Mouse (Mus musculus) neural tube, embryonic 15.5 days (tissue): ENCODE results near the gene Gm39566. TPM values are rescaled to one million over a fixed set of nuclear protein-coding genes. Genes with fewer than 3 reads are reported as not detected.

ENCODE experiments used
- ATAC-seq: fragments of 200-750 bp; cut with Nextera tagmentation; 2 replicates; pipeline ENCODE4 v1.8.0; 2017; ENCODE audit warnings: mild to moderate bottlenecking, moderate TSS enrichment, moderate library complexity; ENCODE audit not compliant: low FRiP score
- H3K27ac ChIP-seq: fragments of 300-500 bp; sonication (generic); replicated peaks from 2 replicates; pipeline ENCODE4 v1.5.1; 2015; ENCODE audit warnings: mild to moderate bottlenecking, inconsistent platforms
- H3K27me3 ChIP-seq: fragments of 300-500 bp; sonication (generic); replicated peaks from 2 replicates; pipeline ENCODE4 v1.6.1; 2015; ENCODE audit warnings: inconsistent platforms
- H3K36me3 ChIP-seq: fragments of 300-500 bp; sonication (generic); 2 replicates; pipeline ENCODE4 v1.6.1; 2015; ENCODE audit warnings: inconsistent platforms
- H3K4me1 ChIP-seq: fragments of 300-500 bp; sonication (generic); 2 replicates; pipeline ENCODE4 v1.6.1; 2015; ENCODE audit warnings: inconsistent platforms
- H3K4me2 ChIP-seq: fragments of 300-500 bp; sonication (generic); 2 replicates; pipeline ENCODE4 v1.6.1; 2015; ENCODE audit warnings: inconsistent platforms, mild to moderate bottlenecking, moderate library complexity
- H3K4me3 ChIP-seq: fragments of 300-500 bp; sonication (generic); replicated peaks from 2 replicates; pipeline ENCODE4 v1.5.1; 2015; ENCODE audit warnings: mild to moderate bottlenecking, inconsistent platforms
- H3K9ac ChIP-seq: fragments of 300-500 bp; sonication (generic); replicated peaks from 2 replicates; pipeline ENCODE4 v1.6.1; 2015; ENCODE audit warnings: mild to moderate bottlenecking, inconsistent platforms
- H3K9me3 ChIP-seq: fragments of 300-500 bp; sonication (generic); replicated peaks from 2 replicates; pipeline ENCODE4 v1.6.1; 2016; ENCODE audit warnings: inconsistent platforms
- WGBS: fragments of 180-500 bp; shearing (Covaris S2); methylation state at CpG from one replicate; pipeline ENCODE4 v1.1.7; 2015; ENCODE audit warnings: mixed read lengths; 5-methylcytosine and 5-hydroxymethylcytosine counted together
- polyA plus RNA-seq: library from polyadenylated mRNA; unstranded; fragments of >200 nt; fragmentation: Nextera tagmentation; extraction: Ambion mirVana; gene quantifications from 2 replicates; pipeline ENCODE4 v1.2.1, GENCODE M21; 2015

Gene Gm39566
- polyA plus RNA-seq, 1 experiment from 2014 or later, result not detected

DNA sequence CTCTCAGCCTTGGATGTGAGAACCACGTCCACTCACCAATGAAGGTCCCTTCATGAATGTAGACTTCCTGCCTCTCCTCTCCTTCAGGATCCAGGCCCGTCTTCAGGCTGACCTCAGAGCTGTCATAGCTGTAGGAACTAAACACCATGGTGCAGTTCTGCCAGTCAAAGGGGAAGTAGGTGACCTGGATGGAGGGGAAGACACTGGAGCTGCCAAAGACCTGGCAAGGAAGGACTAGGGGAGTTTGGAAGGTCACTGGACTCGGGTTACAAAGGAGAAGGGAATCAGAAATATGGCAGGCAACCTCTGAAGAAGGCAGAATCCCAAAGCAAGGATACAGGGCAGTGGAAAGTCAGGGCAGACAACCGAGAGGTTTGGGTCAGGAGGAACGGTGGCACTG is 21.7 kb downstream of the Gm39566 start:
- peaks cover 30% of the 10 kb centered on the region for H3K27me3 ChIP-seq

DNA sequence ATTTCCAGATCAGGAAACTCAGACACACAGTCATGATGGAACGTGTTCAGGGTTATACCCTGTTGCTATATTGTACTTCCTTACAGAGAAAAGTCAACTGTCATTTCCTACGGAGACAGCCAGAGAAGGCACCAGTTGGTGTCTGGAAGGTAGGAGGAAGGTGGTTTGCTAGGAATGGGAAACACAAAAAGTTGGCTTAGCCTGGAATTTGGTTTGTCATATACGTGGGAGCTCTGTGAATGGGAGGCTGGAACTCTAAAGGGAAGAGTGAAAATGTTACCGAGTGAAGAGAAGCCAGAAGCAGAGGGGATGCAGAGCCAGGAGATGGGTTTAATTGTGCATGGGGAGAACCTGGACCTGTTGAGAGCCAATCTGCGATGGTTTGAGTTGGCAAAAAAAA is 23.7 kb downstream of the Gm39566 start:
- Histone ChIP-seq H3K4me2 (no peak overlapping the region), H3K36me3 (no peaks in the 10 kb centered on the region), H3K4me3 (no peak overlapping the region), H3K27ac (no peak overlapping the region), H3K9me3 (no peaks in the 10 kb centered on the region), H3K27me3 (peaks cover 17% of the 10 kb centered on the region), H3K9ac (no peak overlapping the region), H3K4me1 (peaks cover 12% of the 10 kb centered on the region)
- no peak for ATAC-seq
- WGBS, result 77% methylated on average over 5 of the region's 5 CpGs

More for the DNA sequence above, 21.7 kb downstream of the Gm39566 start:
- ATAC-seq, result no peak
- no peaks in the 10 kb centered on the region for H3K36me3 ChIP-seq
- 67% methylated on average over 5 of the region's 5 CpGs for WGBS
- no peaks in the 10 kb centered on the region for H3K9me3 ChIP-seq
- no peak overlapping the region for H3K27ac ChIP-seq
- no peak overlapping the region for H3K9ac ChIP-seq
- H3K4me3 ChIP-seq, result no peak overlapping the region
- no peak overlapping the region for H3K4me2 ChIP-seq
- H3K4me1 ChIP-seq, result peaks cover 12% of the 10 kb centered on the region

- Histone ChIP-seq H3K4me1 (no peaks in the 10 kb centered on the region), H3K27ac (no peak overlapping the region), H3K4me2 (no peak overlapping the region), H3K9ac (no peak overlapping the region), H3K4me3 (no peak overlapping the region), H3K9me3 (no peaks in the 10 kb centered on the region), H3K27me3 (peaks cover 8% of the 10 kb centered on the region), H3K36me3 (no peaks in the 10 kb centered on the region)
- no peak for ATAC-seq
- WGBS, result 75% methylated on average over 5 of the region's 5 CpGs
Measured at GRCm38 (mm10) chr11:69789431-69789830, 25.7 kb downstream of the Gm39566 start.

DNA sequence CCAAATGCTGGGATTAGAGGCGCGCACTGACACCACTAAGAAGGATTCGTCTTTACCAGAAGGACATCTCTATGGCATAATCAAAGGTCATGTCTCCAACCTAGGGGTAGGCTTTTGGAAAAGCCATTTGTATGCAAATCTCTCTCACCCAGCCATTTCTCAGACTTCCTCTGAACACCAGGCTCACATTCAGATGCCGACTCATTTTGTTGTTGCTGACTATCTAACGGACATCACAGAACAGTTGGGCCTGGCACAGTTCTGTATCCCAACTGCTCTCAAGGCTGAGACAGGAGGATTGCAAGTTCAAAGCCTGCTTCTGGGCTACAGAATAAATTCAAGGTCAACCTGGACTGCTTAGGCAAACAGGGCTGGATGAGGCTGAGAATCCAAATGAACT is 27.8 kb downstream of the Gm39566 start:
- Histone ChIP-seq H3K4me3 (no peak overlapping the region), H3K9me3 (no peaks in the 10 kb centered on the region), H3K4me1 (no peaks in the 10 kb centered on the region), H3K27me3 (no peaks in the 10 kb centered on the region), H3K27ac (no peak overlapping the region), H3K36me3 (no peaks in the 10 kb centered on the region), H3K4me2 (no peak overlapping the region), H3K9ac (no peak overlapping the region)
- no peak for ATAC-seq
- WGBS, result 90% methylated on average over 5 of the region's 5 CpGs

DNA sequence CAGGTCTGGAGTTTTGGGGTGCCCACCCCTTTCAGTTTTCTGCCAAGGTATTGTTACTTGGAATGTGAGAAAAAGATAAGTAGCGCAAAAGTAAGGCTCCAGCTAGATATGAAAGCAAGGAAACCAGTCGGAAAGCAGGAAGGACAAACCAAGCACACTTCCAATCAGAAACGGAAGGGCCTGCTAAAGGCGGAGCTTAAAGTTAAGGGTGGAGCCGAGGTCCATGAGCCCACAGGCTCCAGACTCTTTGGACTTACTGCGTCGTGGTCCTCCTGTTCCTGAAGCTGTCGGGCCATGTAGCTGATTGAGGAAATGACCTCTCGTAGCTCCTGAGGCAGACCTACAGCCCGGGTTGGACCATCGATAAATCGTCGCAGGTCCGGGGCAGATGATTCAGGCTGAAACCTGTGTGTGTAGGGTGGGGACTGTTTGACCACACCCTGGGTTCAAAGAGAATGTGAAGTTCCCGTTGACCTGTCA is 30.3 kb downstream of the Gm39566 start:
- H3K27ac ChIP-seq, result no peak overlapping the region
- H3K9me3 ChIP-seq, result no peaks in the 10 kb centered on the region
- ATAC-seq, result no peak
- H3K4me1 ChIP-seq, result no peaks in the 10 kb centered on the region
- H3K27me3 ChIP-seq, result no peaks in the 10 kb centered on the region
- H3K9ac ChIP-seq, result no peak overlapping the region
- no peaks in the 10 kb centered on the region for H3K36me3 ChIP-seq
- WGBS, result 47% methylated on average over 15 of the region's 15 CpGs
- H3K4me3 ChIP-seq, result no peak overlapping the region
- peak overlapping the region; percentile 3 for H3K4me2 ChIP-seq

- H3K4me3 ChIP-seq, result no peak overlapping the region
- no peak for ATAC-seq
Measured at GRCm38 (mm10) chr11:69781828-69782227, 33.3 kb downstream of the Gm39566 start.

DNA sequence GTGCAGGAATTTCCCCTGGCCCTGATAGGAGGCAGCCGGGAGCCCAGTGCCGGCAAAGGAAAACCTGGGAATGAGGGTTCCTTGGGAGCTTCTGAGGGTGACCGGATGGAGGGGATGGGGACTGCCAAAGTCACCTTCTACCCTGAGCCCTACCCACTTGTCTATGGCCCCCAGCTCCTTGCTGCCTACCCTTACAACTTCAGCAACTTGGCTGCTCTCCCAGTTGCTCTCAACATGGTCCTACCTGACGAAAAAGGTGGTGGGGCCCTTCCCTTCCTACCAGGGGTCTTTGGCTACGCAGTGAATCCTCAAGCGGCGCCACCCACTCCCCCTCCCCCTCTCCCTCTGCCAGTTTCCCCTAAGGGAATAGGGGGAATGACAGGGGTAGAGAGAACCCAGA is 36.1 kb downstream of the Gm39566 start:
- Histone ChIP-seq H3K9ac (no peak overlapping the region), H3K36me3 (peaks cover 33% of the 10 kb centered on the region), H3K4me2 (no peak overlapping the region), H3K27me3 (no peaks in the 10 kb centered on the region; the same call in 1 of the 2 replicates), H3K9me3 (no peaks in the 10 kb centered on the region), H3K4me1 (no peaks in the 10 kb centered on the region), H3K27ac (no peak overlapping the region), H3K4me3 (no peak overlapping the region)
- 54% methylated on average over 7 of the region's 7 CpGs for WGBS
- ATAC-seq, result no peak

More at GRCm38 (mm10) chr11:69781828-69782227, 33.3 kb downstream of the Gm39566 start:
- Histone ChIP-seq H3K4me1 (no peaks in the 10 kb centered on the region), H3K27ac (no peak overlapping the region), H3K9ac (no peak overlapping the region), H3K27me3 (no peaks in the 10 kb centered on the region; the same call in 1 of the 2 replicates), H3K9me3 (no peaks in the 10 kb centered on the region), H3K36me3 (peaks cover 15% of the 10 kb centered on the region), H3K4me2 (no peak overlapping the region)
- WGBS, result 31% methylated on average over 4 of the region's 4 CpGs

DNA sequence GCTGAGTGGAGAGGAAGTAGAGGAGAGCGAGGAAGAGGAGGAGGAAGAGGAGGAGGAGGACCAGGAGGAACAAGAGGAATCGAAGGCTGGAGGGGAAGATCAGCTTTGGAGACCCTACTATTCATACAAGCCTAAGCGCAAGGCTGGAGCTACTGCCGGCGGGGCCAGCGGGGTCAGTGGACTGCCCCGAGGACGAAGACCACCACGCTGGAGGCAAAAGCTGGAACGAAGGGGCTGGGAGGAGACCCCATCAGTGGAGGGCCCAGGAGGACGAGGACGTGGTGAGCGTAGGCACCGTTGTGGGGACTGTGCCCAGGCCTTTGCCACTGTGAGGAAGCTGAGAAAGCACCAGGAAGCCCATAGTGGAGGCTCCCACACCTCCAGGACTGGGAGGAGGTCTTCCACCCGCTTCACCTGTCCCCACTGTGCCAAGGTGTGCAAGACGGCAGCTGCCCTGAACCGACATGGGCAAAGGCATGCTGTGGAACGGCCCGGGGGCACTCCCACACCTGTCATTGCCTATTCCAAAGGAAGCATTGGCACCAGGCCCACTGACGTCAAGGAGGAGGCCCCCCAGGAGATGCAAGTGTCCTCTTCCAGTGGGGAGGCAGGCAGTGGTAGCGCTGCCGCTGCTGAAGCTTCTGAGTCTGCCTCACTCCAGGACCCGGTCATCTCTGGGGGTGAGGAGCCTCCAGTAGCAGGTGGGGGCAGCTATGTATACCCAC is 36.7 kb downstream of the Gm39566 start:
- Histone ChIP-seq H3K9ac (no peak overlapping the region), H3K27ac (no peak overlapping the region), H3K27me3 (no peaks in the 10 kb centered on the region; the same call in 1 of the 2 replicates), H3K9me3 (no peaks in the 10 kb centered on the region), H3K4me1 (no peaks in the 10 kb centered on the region), H3K4me3 (no peak overlapping the region), H3K36me3 (peaks cover 33% of the 10 kb centered on the region), H3K4me2 (no peak overlapping the region)
- WGBS, result 78% methylated on average over 23 of the region's 23 CpGs
- ATAC-seq, result no peak

- H3K9me3 ChIP-seq, result no peaks in the 10 kb centered on the region
Measured at GRCm38 (mm10) chr11:69777504-69778257, 37.4 kb downstream of the Gm39566 start.

DNA sequence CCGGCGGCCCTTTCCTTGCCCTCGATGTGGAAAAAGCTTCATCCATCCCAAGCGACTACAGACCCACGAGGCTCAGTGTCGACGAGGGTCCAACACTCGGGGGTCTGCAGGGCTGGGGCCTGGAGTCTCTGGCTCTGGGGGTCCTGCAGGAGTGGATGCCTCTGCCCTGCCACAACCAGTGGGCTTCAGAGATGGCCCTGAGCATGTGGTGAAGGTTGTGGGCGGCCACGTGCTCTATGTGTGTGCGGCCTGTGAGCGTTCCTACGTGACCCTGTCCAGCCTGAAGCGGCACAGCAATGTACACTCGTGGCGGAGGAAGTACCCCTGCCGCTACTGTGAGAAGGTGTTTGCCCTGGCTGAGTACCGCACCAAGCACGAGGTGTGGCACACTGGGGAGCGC is 38.6 kb downstream of the Gm39566 start:
- H3K4me3 ChIP-seq, result no peak overlapping the region
- no peaks in the 10 kb centered on the region for H3K9me3 ChIP-seq
- ATAC-seq, result no peak
- H3K4me1 ChIP-seq, result no peaks in the 10 kb centered on the region
- no peak overlapping the region for H3K9ac ChIP-seq
- no peak overlapping the region for H3K4me2 ChIP-seq
- no peaks in the 10 kb centered on the region; the same call in 1 of the 2 replicates for H3K27me3 ChIP-seq
- peaks cover 36% of the 10 kb centered on the region for H3K36me3 ChIP-seq
- H3K27ac ChIP-seq, result no peak overlapping the region
- WGBS, result 84% methylated on average over 20 of the region's 20 CpGs

More at GRCm38 (mm10) chr11:69777504-69778257, 37.4 kb downstream of the Gm39566 start:
- no peak overlapping the region for H3K27ac ChIP-seq
- no peaks in the 10 kb centered on the region; the same call in 1 of the 2 replicates for H3K27me3 ChIP-seq
- ATAC-seq, result 0 out of 2 replicates have a peak, but pooled peaks have one; percentile 10
- H3K4me1 ChIP-seq, result no peaks in the 10 kb centered on the region
- H3K4me3 ChIP-seq, result no peak overlapping the region
- 60% methylated on average over 26 of the region's 26 CpGs for whole genome bisulfite sequencing
- H3K9ac ChIP-seq, result no peak overlapping the region
- peaks cover 36% of the 10 kb centered on the region for H3K36me3 ChIP-seq
- H3K4me2 ChIP-seq, result no peak overlapping the region

DNA sequence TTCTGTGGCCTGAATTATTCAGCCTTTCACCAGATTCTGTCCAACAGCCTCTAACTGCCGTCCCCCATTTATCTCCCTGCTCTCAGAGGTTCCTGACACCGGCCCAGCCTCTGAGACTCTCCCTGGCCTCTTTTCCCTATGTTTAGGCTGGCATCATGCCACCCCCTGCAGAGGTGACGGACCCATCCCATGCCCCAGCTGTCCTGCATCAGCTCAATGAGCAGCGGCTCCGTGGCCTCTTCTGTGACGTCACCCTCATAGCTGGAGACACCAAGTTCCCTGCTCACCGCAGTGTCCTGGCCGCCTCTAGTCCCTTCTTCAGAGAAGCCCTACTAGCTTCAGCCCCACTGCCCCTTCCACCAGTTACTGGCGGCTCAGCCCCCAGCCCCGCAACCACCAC is 39.4 kb downstream of the Gm39566 start:
- Histone ChIP-seq H3K4me2 (no peak overlapping the region), H3K27me3 (no peaks in the 10 kb centered on the region; the same call in 1 of the 2 replicates), H3K9ac (no peak overlapping the region), H3K27ac (no peak overlapping the region), H3K4me3 (no peak overlapping the region), H3K4me1 (no peaks in the 10 kb centered on the region), H3K36me3 (peaks cover 36% of the 10 kb centered on the region), H3K9me3 (no peaks in the 10 kb centered on the region)
- 66% methylated on average over 10 of the region's 10 CpGs for WGBS
- ATAC-seq, result no peak

DNA sequence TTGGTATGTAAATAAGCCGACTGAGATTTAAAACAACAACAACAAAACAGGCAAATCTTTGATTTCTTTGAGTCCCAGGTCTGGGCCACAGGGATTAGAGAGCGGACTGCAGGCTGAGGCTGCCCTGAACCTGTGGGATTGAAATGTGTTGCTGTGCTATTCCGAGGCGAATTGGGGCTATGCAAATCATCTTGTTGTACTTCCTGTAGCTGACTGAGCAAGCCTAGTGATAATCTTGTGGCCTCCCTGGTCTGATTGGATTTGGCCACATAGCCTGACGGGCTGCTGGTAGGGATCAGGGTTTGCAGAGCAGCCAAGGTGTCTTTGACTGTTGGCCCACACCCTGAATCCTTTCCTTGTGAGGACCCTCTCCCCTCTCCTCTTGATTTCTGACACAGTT is 40.1 kb downstream of the Gm39566 start:
- 62% methylated on average over 5 of the region's 5 CpGs for WGBS
- H3K36me3 ChIP-seq, result peaks cover 36% of the 10 kb centered on the region
- no peaks in the 10 kb centered on the region for H3K9me3 ChIP-seq
- no peak for ATAC-seq
- no peak overlapping the region for H3K4me2 ChIP-seq
- no peak overlapping the region for H3K9ac ChIP-seq
- no peaks in the 10 kb centered on the region; the same call in 1 of the 2 replicates for H3K27me3 ChIP-seq
- no peak overlapping the region for H3K27ac ChIP-seq
- no peak overlapping the region for H3K4me3 ChIP-seq
- H3K4me1 ChIP-seq, result no peaks in the 10 kb centered on the region
